Mouse (Mus musculus): ENCODE results near the gene Insc.

The Insc gene

DNA sequence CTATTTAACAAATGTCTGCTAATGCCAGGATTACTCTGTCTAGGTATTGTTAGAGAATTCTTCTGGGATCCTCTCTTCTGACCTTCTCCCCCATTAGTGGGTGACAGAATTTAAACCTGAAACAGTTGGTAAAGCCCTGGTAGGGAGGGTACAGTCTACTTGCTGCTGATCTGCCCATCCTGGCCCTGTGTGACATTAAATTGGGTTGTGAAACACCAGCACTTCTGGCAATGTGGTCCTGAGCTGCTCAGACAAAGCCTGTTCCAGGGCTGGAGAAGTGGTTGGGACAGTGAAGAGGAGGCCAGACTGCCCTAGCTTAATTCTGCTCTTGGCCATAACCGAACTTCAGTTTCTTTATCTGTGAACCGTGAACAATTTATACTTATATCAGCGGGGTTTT, 27.1 kb downstream of the Insc start:
- H3K4me1 ChIP-seq (replicated peaks; ENCODE audit: low read depth, low read length) = no peaks in the 10 kb centered on the region
- H3K9me3 ChIP-seq (ENCODE audit: low read length) = no peaks in the 10 kb centered on the region
- TF ChIP-seq CTCF (conservative IDR thresholded peaks at IDR 0.05; ENCODE audit: low read length) (no peak), NANOG (IDR thresholded peaks at IDR 0.05; ENCODE audit: borderline replicate concordance, low read length) (no peak), POU5F1 (IDR thresholded peaks at IDR 0.05; ENCODE audit: borderline replicate concordance, low read length) (no peak)
- no peak overlapping the region for H3K4me3 ChIP-seq (replicated peaks; ENCODE audit: low read length)
- H3K27me3 ChIP-seq (ENCODE audit: insufficient read depth, low read length) = no peaks in the 10 kb centered on the region
- no peaks in the 10 kb centered on the region for H3K36me3 ChIP-seq (ENCODE audit: insufficient read depth, low read length)

DNA sequence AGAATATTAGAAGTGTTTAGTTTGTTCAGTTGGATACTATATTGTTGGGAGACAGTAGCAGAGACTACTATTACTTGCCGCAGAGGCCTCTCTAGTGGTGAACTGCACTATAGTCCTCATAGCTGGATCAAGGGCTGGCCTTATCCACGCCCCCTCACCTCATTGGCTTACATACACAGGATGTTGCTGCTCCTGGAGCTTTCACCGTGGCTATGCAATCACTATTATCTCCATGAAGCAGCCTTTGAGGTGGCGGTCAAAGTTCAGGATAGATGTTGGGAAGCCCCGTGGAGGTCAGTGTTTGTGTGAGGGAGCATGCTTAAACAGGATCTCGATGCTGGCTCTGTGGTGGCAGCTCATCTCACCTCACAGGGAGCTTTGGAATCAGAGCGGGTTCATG, 28.3 kb downstream of the Insc start:
- TF ChIP-seq CTCF (conservative IDR thresholded peaks at IDR 0.05; ENCODE audit: low read length) (no peak), POU5F1 (IDR thresholded peaks at IDR 0.05; ENCODE audit: borderline replicate concordance, low read length) (no peak), NANOG (IDR thresholded peaks at IDR 0.05; ENCODE audit: borderline replicate concordance, low read length) (no peak)
- Histone ChIP-seq H3K4me1 (replicated peaks; ENCODE audit: low read depth, low read length) (no peaks in the 10 kb centered on the region), H3K36me3 (ENCODE audit: insufficient read depth, low read length) (no peaks in the 10 kb centered on the region), H3K27me3 (ENCODE audit: insufficient read depth, low read length) (no peaks in the 10 kb centered on the region), H3K9me3 (ENCODE audit: low read length) (no peaks in the 10 kb centered on the region), H3K4me3 (replicated peaks; ENCODE audit: low read length) (no peak overlapping the region)

DNA sequence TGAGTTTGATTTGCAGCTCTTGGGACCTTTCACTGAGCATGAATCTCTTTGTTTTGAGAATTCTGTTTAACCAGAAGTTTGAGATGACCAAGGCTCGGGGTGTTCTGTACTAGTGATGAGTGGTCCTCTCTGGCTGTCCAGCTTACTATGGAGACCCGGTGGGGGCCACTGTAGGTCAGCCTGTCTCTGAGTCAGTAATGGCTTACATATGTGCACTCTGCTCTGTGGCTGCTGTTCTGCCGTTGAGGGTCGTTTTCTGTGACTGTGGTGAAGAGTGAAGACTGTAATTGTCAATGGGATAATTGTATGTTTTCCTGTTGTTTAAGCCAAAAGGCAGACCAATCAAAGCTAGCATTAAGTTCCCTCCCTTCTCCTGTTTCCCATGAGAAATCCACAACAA, 30.3 kb downstream of the Insc start:
- Histone ChIP-seq H3K36me3 (ENCODE audit: insufficient read depth, low read length) (no peaks in the 10 kb centered on the region), H3K4me1 (replicated peaks; ENCODE audit: low read depth, low read length) (no peaks in the 10 kb centered on the region), H3K9me3 (ENCODE audit: low read length) (no peaks in the 10 kb centered on the region), H3K27me3 (ENCODE audit: insufficient read depth, low read length) (0 out of 2 replicates have a peak, but pooled peaks cover 4% of the 10 kb centered on the region), H3K4me3 (replicated peaks; ENCODE audit: low read length) (no peak overlapping the region)
- no peak for TF ChIP-seq CTCF (conservative IDR thresholded peaks at IDR 0.05; ENCODE audit: low read length)
- TF ChIP-seq POU5F1 (IDR thresholded peaks at IDR 0.05; ENCODE audit: borderline replicate concordance, low read length) = no peak
- no peak for TF ChIP-seq NANOG (IDR thresholded peaks at IDR 0.05; ENCODE audit: borderline replicate concordance, low read length)

DNA sequence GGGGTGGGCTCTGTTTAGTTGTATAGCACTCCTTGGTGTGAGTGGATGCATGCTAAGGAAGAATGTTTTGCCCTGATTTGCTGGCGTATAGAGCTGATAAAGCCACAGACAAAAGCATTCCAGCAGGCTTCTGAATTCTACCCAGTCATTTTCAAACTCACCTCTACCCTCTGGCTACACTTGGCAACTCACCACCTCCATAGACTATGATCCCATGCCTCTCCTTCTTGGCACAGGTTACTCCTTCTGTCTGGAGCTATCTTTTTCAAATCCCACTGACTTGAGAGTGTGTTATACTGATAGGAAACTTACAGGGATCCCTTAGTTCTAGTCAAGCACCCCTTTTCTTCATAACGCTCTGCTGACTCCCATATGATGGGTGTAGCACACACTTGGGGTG, 32.4 kb downstream of the Insc start:
- H3K4me1 ChIP-seq (replicated peaks; ENCODE audit: low read depth, low read length) = no peaks in the 10 kb centered on the region
- H3K9me3 ChIP-seq (ENCODE audit: low read length) = no peaks in the 10 kb centered on the region
- no peaks in the 10 kb centered on the region for H3K36me3 ChIP-seq (ENCODE audit: insufficient read depth, low read length)
- peaks cover 12% of the 10 kb centered on the region; the same call in 1 of the 2 replicates for H3K27me3 ChIP-seq (ENCODE audit: insufficient read depth, low read length)
- TF ChIP-seq NANOG (IDR thresholded peaks at IDR 0.05; ENCODE audit: borderline replicate concordance, low read length) = no peak
- no peak overlapping the region for H3K4me3 ChIP-seq (replicated peaks; ENCODE audit: low read length)

DNA sequence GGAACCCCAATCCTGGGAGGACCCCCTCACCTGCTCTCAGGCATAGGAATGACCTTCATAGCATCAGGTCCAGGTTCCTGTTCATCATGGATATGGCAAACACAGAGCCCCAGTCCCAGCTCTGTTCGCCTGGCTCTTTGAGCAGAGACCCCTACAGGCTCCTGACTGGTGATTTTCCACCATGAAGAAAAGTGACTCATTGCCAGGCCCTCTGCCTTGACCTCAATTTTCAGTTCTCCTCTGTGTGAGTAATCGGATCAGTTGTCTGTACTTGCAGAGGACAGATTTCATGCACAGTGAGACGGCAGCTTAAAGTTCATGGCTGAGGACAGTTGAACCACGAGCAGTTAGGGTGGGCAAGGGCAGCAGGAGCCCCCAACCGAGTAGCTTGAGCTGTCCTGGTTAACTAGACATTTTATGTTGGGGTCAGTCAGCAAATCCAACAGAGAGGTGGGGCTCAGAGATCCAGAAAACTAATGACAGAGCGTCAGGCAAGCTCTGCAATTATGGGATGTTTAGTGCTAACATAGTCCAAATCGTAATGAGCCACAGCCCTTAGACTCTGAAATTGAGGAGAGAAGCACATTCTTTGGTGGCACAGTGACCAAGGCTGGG, 34.8 kb downstream of the Insc start:
- no peaks in the 10 kb centered on the region for H3K9me3 ChIP-seq (ENCODE audit: low read length)
- peaks cover 1% of the 10 kb centered on the region; the same call in 1 of the 2 replicates for H3K4me1 ChIP-seq (replicated peaks; ENCODE audit: low read depth, low read length)
- TF ChIP-seq CTCF (conservative IDR thresholded peaks at IDR 0.05; ENCODE audit: low read length) = no peak
- TF ChIP-seq POU5F1 (IDR thresholded peaks at IDR 0.05; ENCODE audit: borderline replicate concordance, low read length) = no peak
- no peak for TF ChIP-seq NANOG (IDR thresholded peaks at IDR 0.05; ENCODE audit: borderline replicate concordance, low read length)
- H3K4me3 ChIP-seq (replicated peaks; ENCODE audit: low read length) = no peak overlapping the region
- H3K36me3 ChIP-seq (ENCODE audit: insufficient read depth, low read length) = no peaks in the 10 kb centered on the region
- H3K27me3 ChIP-seq (ENCODE audit: insufficient read depth, low read length) = peaks cover 12% of the 10 kb centered on the region; the same call in 1 of the 2 replicates

DNA sequence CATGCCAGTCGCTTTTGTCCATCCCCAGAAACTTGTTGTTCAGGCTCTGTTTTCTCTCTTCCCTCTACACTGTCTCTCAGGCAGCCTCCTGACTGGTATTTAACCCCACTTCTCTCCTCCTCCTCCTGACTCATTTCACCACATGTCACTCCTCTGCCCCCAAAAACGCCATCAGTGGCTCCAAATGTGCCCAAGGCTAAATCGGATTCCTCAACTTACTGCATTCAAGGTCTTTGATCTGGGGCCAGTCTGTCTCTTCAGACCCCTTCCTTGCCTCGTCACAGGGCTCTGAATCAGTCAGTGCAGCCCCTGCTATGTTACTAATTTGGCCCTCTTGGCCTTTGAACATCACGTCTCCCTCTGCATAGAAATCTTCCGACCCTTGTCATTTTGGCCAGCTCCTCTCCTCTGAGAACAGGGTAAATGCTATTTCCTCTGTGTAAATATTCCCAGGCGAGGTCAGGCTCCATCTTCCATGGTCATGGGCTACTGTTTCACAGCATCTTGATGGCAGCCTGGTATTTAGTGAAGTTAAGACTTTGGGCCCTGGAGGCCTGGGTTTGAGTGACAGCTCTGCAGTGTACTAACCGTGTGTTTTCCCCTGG, 35.7 kb downstream of the Insc start:
- H3K4me3 ChIP-seq (replicated peaks; ENCODE audit: low read length) = no peak overlapping the region
- no peaks in the 10 kb centered on the region for H3K36me3 ChIP-seq (ENCODE audit: insufficient read depth, low read length)
- peaks cover 12% of the 10 kb centered on the region; the same call in 1 of the 2 replicates for H3K27me3 ChIP-seq (ENCODE audit: insufficient read depth, low read length)
- H3K9me3 ChIP-seq (ENCODE audit: low read length) = no peaks in the 10 kb centered on the region
- H3K4me1 ChIP-seq (replicated peaks; ENCODE audit: low read depth, low read length) = peaks cover 5% of the 10 kb centered on the region; the same call in 1 of the 2 replicates
- TF ChIP-seq POU5F1 (IDR thresholded peaks at IDR 0.05; ENCODE audit: borderline replicate concordance, low read length) (no peak), NANOG (IDR thresholded peaks at IDR 0.05; ENCODE audit: borderline replicate concordance, low read length) (no peak), CTCF (conservative IDR thresholded peaks at IDR 0.05; ENCODE audit: low read length) (no peak)

DNA sequence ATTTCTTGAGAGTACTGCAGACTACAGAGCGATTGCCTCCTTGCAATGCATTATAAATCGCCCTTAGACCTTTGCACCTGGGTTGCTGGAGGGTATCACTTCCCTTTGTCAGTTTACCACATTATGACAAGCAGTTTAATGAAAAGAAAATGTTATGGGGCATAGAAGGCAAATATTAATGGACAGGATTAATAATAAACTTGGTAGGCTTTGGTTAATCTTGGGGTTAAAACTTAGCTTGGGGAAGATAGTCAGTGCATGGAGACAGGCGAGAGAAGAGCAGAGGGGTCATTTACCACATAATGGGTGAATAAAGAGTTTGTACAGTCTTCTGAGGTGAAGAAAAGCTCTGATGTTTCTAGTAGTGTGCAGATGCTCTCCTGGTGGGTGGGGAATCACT, 39.8 kb downstream of the Insc start:
- TF ChIP-seq POU5F1 (IDR thresholded peaks at IDR 0.05; ENCODE audit: borderline replicate concordance, low read length) (no peak), NANOG (IDR thresholded peaks at IDR 0.05; ENCODE audit: borderline replicate concordance, low read length) (no peak), CTCF (conservative IDR thresholded peaks at IDR 0.05; ENCODE audit: low read length) (no peak)

DNA sequence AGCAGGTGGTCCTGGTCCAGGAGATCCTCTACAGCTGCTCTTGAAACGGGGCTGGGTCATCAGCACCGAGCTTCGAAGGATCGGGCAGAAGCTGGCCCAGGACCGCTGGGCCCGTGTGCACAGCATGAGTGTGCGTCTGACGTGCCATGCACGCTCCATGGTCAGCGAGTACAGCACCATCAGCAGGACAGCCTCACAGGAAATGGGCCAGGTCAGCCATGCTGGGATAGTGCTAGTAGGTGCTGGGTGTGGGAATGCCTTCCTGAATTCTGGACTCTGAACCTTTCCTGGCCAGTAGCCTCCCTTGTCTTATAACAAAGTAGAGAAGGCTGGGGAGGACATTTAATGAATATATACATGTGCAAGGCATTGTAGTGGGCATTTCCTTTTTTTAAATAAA, 47.6 kb downstream of the Insc start:
- TF ChIP-seq CTCF (conservative IDR thresholded peaks at IDR 0.05; ENCODE audit: low read length) (no peak), POU5F1 (IDR thresholded peaks at IDR 0.05; ENCODE audit: borderline replicate concordance, low read length) (no peak), NANOG (IDR thresholded peaks at IDR 0.05; ENCODE audit: borderline replicate concordance, low read length) (no peak)
- Histone ChIP-seq H3K4me1 (replicated peaks; ENCODE audit: low read depth, low read length) (no peaks in the 10 kb centered on the region), H3K36me3 (ENCODE audit: insufficient read depth, low read length) (no peaks in the 10 kb centered on the region), H3K27me3 (ENCODE audit: insufficient read depth, low read length) (no peaks in the 10 kb centered on the region), H3K9me3 (ENCODE audit: low read length) (no peaks in the 10 kb centered on the region), H3K4me3 (replicated peaks; ENCODE audit: low read length) (no peak overlapping the region)

More for the DNA sequence above, 39.8 kb downstream of the Insc start:
- Histone ChIP-seq H3K27me3 (ENCODE audit: insufficient read depth, low read length) (peaks cover 9% of the 10 kb centered on the region; the same call in 1 of the 2 replicates), H3K9me3 (ENCODE audit: low read length) (no peaks in the 10 kb centered on the region), H3K4me3 (replicated peaks; ENCODE audit: low read length) (no peak overlapping the region), H3K4me1 (replicated peaks; ENCODE audit: low read depth, low read length) (peaks cover 5% of the 10 kb centered on the region; the same call in 1 of the 2 replicates), H3K36me3 (ENCODE audit: insufficient read depth, low read length) (no peaks in the 10 kb centered on the region)
